Mouse (Mus musculus) limb, embryonic 11.5 days (tissue): Measurements from ENCODE around the gene Ajap1. TPM values are rescaled to one million over a fixed set of nuclear protein-coding genes. Genes with fewer than 3 reads are reported as not detected.

Experiments
- ATAC-seq: fragments of 200-750 bp; cut with Nextera tagmentation; 2 replicates; pipeline ENCODE4 v1.8.0; 2017; ENCODE audit warnings: low read depth; ENCODE audit not compliant: insufficient number of reproducible peaks, low FRiP score, low TSS enrichment
- DNase-seq: peaks from one replicate; pipeline ENCODE4 v3.0.0-alpha.2; 2015; ENCODE audit warnings: low spot score
- H3K27ac ChIP-seq: fragments of 300-500 bp; sonication (generic); replicated peaks from 2 replicates; pipeline ENCODE4 v1.5.1; 2014; ENCODE audit warnings: low read depth, mild to moderate bottlenecking, low read length
- H3K27me3 ChIP-seq: fragments of 300-500 bp; sonication (generic); 2 replicates; pipeline ENCODE4 v1.6.1; 2014; ENCODE audit warnings: mild to moderate bottlenecking, low read length, mixed read lengths; ENCODE audit not compliant: control insufficient read depth, insufficient read depth
- H3K36me3 ChIP-seq: fragments of 300-500 bp; sonication (generic); 2 replicates; pipeline ENCODE4 v1.6.1; 2014; ENCODE audit warnings: mild to moderate bottlenecking, low read length, moderate library complexity, mixed read lengths; ENCODE audit not compliant: control insufficient read depth, insufficient read depth
- H3K4me1 ChIP-seq: fragments of 300-500 bp; sonication (generic); 2 replicates; pipeline ENCODE4 v1.6.1; 2014; ENCODE audit warnings: low read length, mixed read lengths; ENCODE audit not compliant: control insufficient read depth, insufficient read depth
- H3K4me2 ChIP-seq: fragments of 300-500 bp; sonication (generic); 2 replicates; pipeline ENCODE4 v1.6.1; 2014; ENCODE audit warnings: low read depth, mild to moderate bottlenecking, moderate library complexity; ENCODE audit not compliant: severe bottlenecking
- H3K4me3 ChIP-seq: fragments of 300-500 bp; sonication (generic); 2 replicates; pipeline ENCODE4 v1.5.1; 2014; ENCODE audit warnings: low read depth, low read length
- H3K9ac ChIP-seq: fragments of 300-500 bp; sonication (generic); 2 replicates; pipeline ENCODE4 v1.6.1; 2014; ENCODE audit warnings: mild to moderate bottlenecking, low read length
- H3K9me3 ChIP-seq: fragments of 300-500 bp; sonication (generic); 2 replicates; pipeline ENCODE4 v1.6.1; 2016; ENCODE audit warnings: low read length; ENCODE audit not compliant: control insufficient read depth
- WGBS: fragments of 180-500 bp; shearing (Covaris S2); extraction: QIAGEN DNeasy Blood & Tissue Kit; methylation state at CpG from one replicate; pipeline ENCODE4 v1.1.7; 2014; 5-methylcytosine and 5-hydroxymethylcytosine counted together
- polyA plus RNA-seq: library from polyadenylated mRNA; unstranded; fragments of >200 nt; fragmentation: Nextera tagmentation; extraction: Ambion mirVana; gene quantifications from 2 replicates; pipeline ENCODE4 v1.2.1, GENCODE M21; 2014

Gene Ajap1
- polyA plus RNA-seq, 1 experiment from 2014 or later = 0.65 TPM

- H3K9me3 ChIP-seq = no peaks in the 10 kb centered on the region
- WGBS = 78% methylated on average over 10 of the region's 10 CpGs
- ATAC-seq (no peak), DNase-seq (no peak)
- H3K9ac ChIP-seq = no peak overlapping the region
- H3K27ac ChIP-seq = no peak overlapping the region
- H3K4me2 ChIP-seq = no peak overlapping the region
- no peaks in the 10 kb centered on the region for H3K36me3 ChIP-seq
- no peaks in the 10 kb centered on the region for H3K27me3 ChIP-seq
- H3K4me3 ChIP-seq = no peak overlapping the region
- H3K4me1 ChIP-seq = peaks cover 11% of the 10 kb centered on the region; the same call in 1 of the 2 replicates
Measured at GRCm38 (mm10) chr4:153327809-153328208, 154.8 kb downstream of the Ajap1 start.
